Mouse (Mus musculus) liver, postnatal 0 days (tissue): Measurements from ENCODE around the gene Runx3.

Source experiments
- CTCF ChIP-seq: sonication (generic); IDR thresholded peaks from 2 replicates; pipeline ENCODE4 v1.5.1; 2016; ENCODE audit warnings: antibody characterized with exemption, low read depth
- EP300 ChIP-seq: IDR thresholded peaks from 2 replicates; pipeline ENCODE4 v1.6.1; 2016; ENCODE audit warnings: antibody characterized with exemption, low read depth, mild to moderate bottlenecking

DNA sequence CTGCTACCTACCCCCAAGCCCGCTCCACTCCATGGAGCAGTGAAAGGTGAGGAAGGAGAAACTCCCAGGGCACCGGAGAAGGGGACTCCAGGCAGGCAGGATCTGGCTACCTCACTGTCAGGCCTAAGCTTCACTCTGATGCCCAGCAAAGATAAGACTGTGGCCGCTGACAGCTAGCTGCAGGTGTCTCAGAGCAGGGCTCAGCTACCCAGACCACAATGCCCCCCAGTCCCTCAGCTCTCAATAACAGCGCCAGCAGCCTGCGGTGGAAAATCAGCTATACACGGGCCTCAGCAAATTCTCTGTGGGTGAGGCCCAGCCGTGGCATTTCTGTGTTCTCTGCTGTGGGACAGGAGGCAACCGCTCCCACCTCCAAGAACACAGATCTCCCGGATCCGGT, 16.2 kb downstream of the Runx3 start:
- no peak for TF ChIP-seq EP300
- TF ChIP-seq CTCF = no peak
